Mouse (Mus musculus): ENCODE data around the gene Rheb. TPM values are rescaled to one million over a fixed set of nuclear protein-coding genes. Genes with fewer than 3 reads are reported as not detected.
A peak's percentile ranks its signal among the peaks of the same experiment; 100 is the strongest.
"Not testable (repeated sequence)": the region's sequence is repeated elsewhere in the genome, so short reads cannot be mapped to it uniquely, and the experiment has no call there.

The Rheb gene
- total RNA-seq, 2 experiments from 2014 or later: 119 to 120 TPM

GRCm38 (mm10) chr5:24804661-24805060, 37.8 kb downstream of the Rheb start:
- intact Hi-C loops (cut with DNase I): no loop called here
- no peak for DNase-seq (ENCODE audit: low spot score in 2 of 2)

GRCm38 (mm10) chr5:24801841-24802624, 40.4 kb downstream of the Rheb start:
- DNase-seq (ENCODE audit: low spot score in 2 of 2): no peak
- intact Hi-C loops (cut with DNase I): no loop called here

GRCm38 (mm10) chr5:24800416-24800815, 42.0 kb downstream of the Rheb start:
- no peak for DNase-seq (ENCODE audit: low spot score in 2 of 2)
- intact Hi-C loops (cut with DNase I): no loop called here

- intact Hi-C loops (cut with DNase I): no loop called here
- DNase-seq (ENCODE audit: low spot score in 2 of 2): no peak
Measured at GRCm38 (mm10) chr5:24798639-24799038, 43.8 kb downstream of the Rheb start.

GRCm38 (mm10) chr5:24797858-24798257, 44.6 kb downstream of the Rheb start:
- intact Hi-C loops (cut with DNase I): no loop called here
- no peak for DNase-seq (ENCODE audit: low spot score in 2 of 2)

- intact Hi-C loops (cut with DNase I): no loop called here
Measured at GRCm38 (mm10) chr5:24792961-24793360, 49.5 kb downstream of the Rheb start.

GRCm38 (mm10) chr5:24782957-24783356, 59.5 kb downstream of the Rheb start:
- intact Hi-C loops (cut with DNase I): loop anchor here (5.0 kb wide), 1 partner anchor 59 kb away; the partner anchor contains the start of gene Rheb
- no peak for DNase-seq (ENCODE audit: low spot score in 2 of 2)

More at GRCm38 (mm10) chr5:24792961-24793360, 49.5 kb downstream of the Rheb start:
- DNase-seq (ENCODE audit: low spot score in 2 of 2): no peak

GRCm38 (mm10) chr5:24781048-24781447, 61.4 kb downstream of the Rheb start:
- intact Hi-C loops (cut with DNase I): loop anchor here (5.0 kb wide), 1 partner anchor 61 kb away; the partner anchor contains the start of gene Rheb
- peak; percentile 52 to 66 for DNase-seq (ENCODE audit: low spot score in 2 of 2)

- DNase-seq (ENCODE audit: low spot score in 2 of 2): no peak
- intact Hi-C loops (cut with DNase I): loop anchor here (2.0 to 5.0 kb wide), 2 partner anchors 62 to 105 kb away; partner anchors contain the start of gene Rheb
Measured at GRCm38 (mm10) chr5:24779881-24780512, 62.4 kb downstream of the Rheb start.

GRCm38 (mm10) chr5:24779321-24779720, 63.1 kb downstream of the Rheb start:
- intact Hi-C loops (cut with DNase I): loop anchor here (2.0 kb wide), 1 partner anchor 105 kb away; no protein-coding TSS in a partner anchor
- no peak for DNase-seq (ENCODE audit: low spot score in 2 of 2)

- DNase-seq (ENCODE audit: low spot score in 2 of 2): no peak
- intact Hi-C loops (cut with DNase I): loop anchor here (2.0 kb wide), 1 partner anchor 104 kb away; no protein-coding TSS in a partner anchor
Measured at GRCm38 (mm10) chr5:24778843-24779140, 63.6 kb downstream of the Rheb start.

- intact Hi-C loops (cut with DNase I): loop anchor here (2.0 kb wide), 1 partner anchor 103 kb away; no protein-coding TSS in a partner anchor
- no peak for DNase-seq (ENCODE audit: low spot score in 2 of 2)
Measured at GRCm38 (mm10) chr5:24778082-24778842, 64.2 kb downstream of the Rheb start.

- intact Hi-C loops (cut with DNase I): no loop called here
- no peak for DNase-seq (ENCODE audit: low spot score in 2 of 2)
Measured at GRCm38 (mm10) chr5:24776681-24777080, 65.7 kb downstream of the Rheb start.

GRCm38 (mm10) chr5:24774549-24774948, 67.9 kb downstream of the Rheb start:
- DNase-seq (ENCODE audit: low spot score in 2 of 2); intact Hi-C loops (cut with DNase I): not testable (repeated sequence)

GRCm38 (mm10) chr5:24757816-24758215, 84.6 kb downstream of the Rheb start, which contains the start of gene Crygn:
TSS of gene Crygn (minus strand) at chr5:24758008.
- intact Hi-C loops (cut with DNase I): no loop called here
- DNase-seq (ENCODE audit: low spot score in 2 of 2): no peak

GRCm38 (mm10) chr5:24756931-24757330, 85.5 kb downstream of the Rheb start:
- intact Hi-C loops (cut with DNase I): no loop called here
- no peak for DNase-seq (ENCODE audit: low spot score in 2 of 2)
